Mouse (Mus musculus): ENCODE results near the gene Top3a.

DNA sequence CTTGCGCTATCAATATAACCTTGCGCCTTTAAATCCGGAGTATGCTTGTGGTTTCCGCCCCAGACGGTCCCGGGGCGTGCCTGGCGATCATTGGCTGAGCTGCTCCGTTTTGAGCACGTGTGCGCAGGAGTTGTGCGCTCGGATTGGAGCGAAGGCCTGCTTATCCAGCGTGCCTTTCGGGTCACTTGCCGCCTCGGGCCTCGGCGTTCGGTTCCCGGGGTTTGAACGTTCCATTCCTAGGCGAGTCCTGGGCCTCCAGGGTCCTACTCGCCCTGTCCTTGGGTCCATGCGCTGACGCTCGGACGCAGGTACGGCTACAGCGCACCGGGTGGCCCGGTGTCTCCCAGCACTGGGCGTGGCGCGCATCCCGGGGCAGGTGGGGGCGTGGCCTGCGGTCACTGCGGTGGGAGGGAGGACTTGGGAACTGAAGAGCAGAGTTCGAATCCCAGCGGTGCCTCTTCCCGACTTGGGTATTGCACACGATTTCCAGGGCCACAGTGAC, 48.9 kb downstream of the Top3a start, which contains the start of gene Mief2:
- TF ChIP-seq CEBPB (IDR thresholded peaks at IDR 0.05; ENCODE audit: insufficient read depth, poor library complexity, severe bottlenecking) (no peak), E2F4 (IDR thresholded peaks at IDR 0.05; ENCODE audit: insufficient read depth) (peak; percentile 45), POLR2A (IDR thresholded peaks at IDR 0.05; ENCODE audit: insufficient read length, low read depth) (peak; percentile 87), TCF3 (IDR thresholded peaks at IDR 0.05; ENCODE audit: insufficient read length, low read depth) (no peak), MYOD1 (IDR thresholded peaks at IDR 0.05; ENCODE audit: control insufficient read depth in 1 of 3, insufficient read length in 2 of 3, low read depth in 2 of 3) (no peak), POLR2AphosphoS2 (IDR thresholded peaks at IDR 0.05; ENCODE audit: insufficient read length, low read depth) (peak; percentile 73), USF1 (IDR thresholded peaks at IDR 0.05; ENCODE audit: low read depth) (peak; percentile 98), MYOG (IDR thresholded peaks at IDR 0.05; ENCODE audit: control insufficient read depth in 1 of 3, insufficient read depth in 1 of 3, insufficient read length in 2 of 3, low read depth in 2 of 3) (peak in 2 of 3 experiments; percentile 45 to 47), MAX (IDR thresholded peaks at IDR 0.05; ENCODE audit: low read depth) (no peak)

Measured in myocyte (in vitro differentiated cells).